Mouse (Mus musculus) cerebellum, adult 11-12 months (tissue): ENCODE measurements around the gene Pdcd1.
"Not testable (repeated sequence)": the region's sequence is repeated elsewhere in the genome, so short reads cannot be mapped to it uniquely, and the experiment has no call there.

Experiments
- DNase-seq: peaks from one replicate; pipeline ENCODE4 v3.0.0; 2022

Pdcd1 gene

GRCm38 (mm10) chr1:94052373-94052772 is at the start of gene Pdcd1:
Gene Pdcd1, minus strand, starts transcription at chr1:94052553.
- DNase-seq = no peak

GRCm38 (mm10) chr1:94091788-94092187 is 39.4 kb upstream of the Pdcd1 start:
- DNase-seq = no peak

- DNase-seq = no peak
These were observed 34.1 kb upstream of the Pdcd1 start for GRCm38 (mm10) chr1:94086311-94086898.

- no peak for DNase-seq
These were observed 33.2 kb upstream of the Pdcd1 start for GRCm38 (mm10) chr1:94085324-94086105.

- no peak for DNase-seq
These were observed 29.4 kb upstream of the Pdcd1 start for GRCm38 (mm10) chr1:94081761-94082160.

GRCm38 (mm10) chr1:94081191-94081590 is 28.8 kb upstream of the Pdcd1 start:
- no peak for DNase-seq

- DNase-seq = no peak
These were observed 28.4 kb upstream of the Pdcd1 start for GRCm38 (mm10) chr1:94080718-94081117.

GRCm38 (mm10) chr1:94078835-94079440 is 26.6 kb upstream of the Pdcd1 start:
- DNase-seq = peak; percentile 65

GRCm38 (mm10) chr1:94078314-94078713 is 26.0 kb upstream of the Pdcd1 start:
- DNase-seq = no peak

- no peak for DNase-seq
These were observed 24.3 kb upstream of the Pdcd1 start for GRCm38 (mm10) chr1:94076702-94077101.

GRCm38 (mm10) chr1:94074756-94075155 is 22.4 kb upstream of the Pdcd1 start:
- no peak for DNase-seq

- DNase-seq = not testable (repeated sequence)
These were observed 5.9 kb upstream of the Pdcd1 start for GRCm38 (mm10) chr1:94058281-94058680.

GRCm38 (mm10) chr1:94057401-94057800 is 5.0 kb upstream of the Pdcd1 start:
- DNase-seq = no peak

- no peak for DNase-seq
These were observed 3.6 kb upstream of the Pdcd1 start for GRCm38 (mm10) chr1:94055966-94056365.

GRCm38 (mm10) chr1:94054481-94054880 is 2.1 kb upstream of the Pdcd1 start:
- no peak for DNase-seq

GRCm38 (mm10) chr1:94053530-94054216 is 1.3 kb upstream of the Pdcd1 start:
- DNase-seq = no peak

- no peak for DNase-seq
These were observed 1.2 kb downstream of the Pdcd1 start for GRCm38 (mm10) chr1:94051104-94051503.

- DNase-seq = no peak
These were observed 5.8 kb downstream of the Pdcd1 start for GRCm38 (mm10) chr1:94046544-94046943.

- no peak for DNase-seq
These were observed 6.8 kb downstream of the Pdcd1 start for GRCm38 (mm10) chr1:94045559-94045958.

GRCm38 (mm10) chr1:94040391-94040790 is 12.0 kb downstream of the Pdcd1 start:
- DNase-seq = no peak

GRCm38 (mm10) chr1:94034984-94035743 is 17.2 kb downstream of the Pdcd1 start:
- peak; percentile 85 for DNase-seq

- DNase-seq = no peak
These were observed 19.2 kb downstream of the Pdcd1 start for GRCm38 (mm10) chr1:94033075-94033602.
